Mouse (Mus musculus) right cerebral cortex, postnatal 25 days (tissue): ENCODE data around the gene Gpr87.

Source experiments
- DNase-seq: peaks from one replicate; pipeline ENCODE4 v3.0.0; 2022

Gene Gpr87

DNA sequence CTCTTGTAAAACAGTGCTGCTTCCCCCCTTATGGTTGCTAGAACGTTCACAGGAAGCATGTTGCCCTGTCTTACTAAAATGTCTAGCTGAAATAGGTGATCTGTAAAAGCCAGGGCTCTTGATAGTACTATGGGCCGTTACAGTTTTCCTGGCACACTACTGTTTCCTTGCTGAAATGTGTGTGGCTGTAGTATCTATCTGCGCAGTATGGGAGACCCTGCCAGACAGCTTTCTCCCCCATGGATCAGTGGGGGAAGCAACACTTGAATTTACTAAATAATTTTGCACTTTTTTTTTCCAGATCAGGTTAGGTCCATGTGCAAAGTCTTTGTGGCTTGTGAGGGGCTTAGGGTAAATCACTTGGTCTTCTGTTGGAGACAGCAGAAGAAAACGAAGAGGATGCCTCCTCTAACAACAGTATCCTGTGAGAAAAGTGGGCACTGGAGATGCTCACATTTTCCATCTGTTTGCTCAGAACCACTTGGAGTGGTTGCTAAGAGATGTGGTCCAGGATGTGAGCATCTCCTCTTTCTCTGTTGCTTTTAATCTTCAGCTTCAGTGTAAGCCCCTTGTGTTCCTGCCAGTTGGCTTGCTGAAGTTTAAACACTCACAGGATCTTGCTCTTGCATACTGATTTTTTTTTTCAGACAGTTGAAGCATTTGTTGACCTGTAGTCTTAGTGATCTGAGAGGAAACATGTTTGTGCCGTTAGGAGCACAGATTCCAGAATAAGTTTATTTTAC, 58.8 kb downstream of the Gpr87 start:
- DNase-seq: no peak

DNA sequence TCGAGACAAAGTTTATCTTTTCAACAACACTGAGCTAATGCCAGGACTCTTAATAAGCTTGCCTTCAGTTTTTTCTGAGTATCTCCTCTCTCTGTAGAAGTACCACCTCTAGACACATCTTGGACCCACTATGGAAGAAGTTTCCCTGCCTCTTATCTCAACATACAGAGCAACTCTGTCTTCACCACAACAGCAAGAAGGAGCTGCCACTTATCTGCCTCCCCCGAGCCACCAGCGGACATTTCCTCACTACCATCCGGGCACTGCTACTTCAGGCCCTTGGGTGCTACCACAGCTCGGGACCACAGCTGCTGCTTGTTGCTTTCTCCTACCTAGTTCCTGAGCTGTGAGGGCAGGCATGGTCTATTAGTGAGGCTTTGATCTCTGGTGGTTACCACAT, 61.7 kb downstream of the Gpr87 start:
- DNase-seq: no peak

- no peak for DNase-seq
Observed at GRCm38 (mm10) chr3:59131966-59132365, 62.9 kb downstream of the Gpr87 start.

DNA sequence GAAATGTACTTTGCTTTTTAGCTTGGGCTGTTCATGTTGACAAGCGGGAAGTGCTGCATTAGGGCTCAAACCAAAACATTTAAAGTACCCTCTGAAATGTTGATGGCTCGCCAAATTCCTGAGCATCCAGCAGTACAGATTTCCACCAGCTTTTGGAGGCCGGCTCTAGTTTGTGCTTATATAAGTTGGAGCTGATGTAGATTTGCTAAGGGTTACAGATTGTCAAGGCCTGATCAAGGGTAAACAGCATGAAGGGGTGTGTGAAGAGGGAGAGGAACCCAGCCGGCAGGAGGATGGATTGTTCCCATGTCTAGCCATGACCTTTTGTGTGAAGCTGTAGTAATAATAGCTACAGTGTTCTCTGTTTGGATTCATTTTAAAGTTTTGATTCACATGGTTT, 63.8 kb downstream of the Gpr87 start:
- no peak for DNase-seq

DNA sequence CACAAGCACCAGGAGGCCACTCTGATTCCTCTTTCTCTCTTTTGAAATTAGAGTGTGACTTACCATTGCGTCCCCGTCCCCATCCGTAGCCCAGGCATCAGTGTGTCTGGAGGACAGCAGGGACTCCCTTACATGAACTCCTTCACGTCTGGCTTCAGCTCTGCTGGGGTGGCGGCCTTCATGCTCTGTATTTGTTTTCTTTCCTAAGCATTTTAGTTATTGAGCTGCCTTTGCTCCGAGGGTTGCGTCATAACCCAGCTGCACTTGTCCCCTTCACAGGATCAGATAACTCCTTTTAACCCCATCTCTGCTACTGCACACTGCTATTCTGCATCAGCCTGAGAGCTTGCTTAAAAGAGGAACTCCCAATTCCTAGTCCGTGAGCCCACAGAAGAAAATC, 64.5 kb downstream of the Gpr87 start:
- DNase-seq: no peak

DNA sequence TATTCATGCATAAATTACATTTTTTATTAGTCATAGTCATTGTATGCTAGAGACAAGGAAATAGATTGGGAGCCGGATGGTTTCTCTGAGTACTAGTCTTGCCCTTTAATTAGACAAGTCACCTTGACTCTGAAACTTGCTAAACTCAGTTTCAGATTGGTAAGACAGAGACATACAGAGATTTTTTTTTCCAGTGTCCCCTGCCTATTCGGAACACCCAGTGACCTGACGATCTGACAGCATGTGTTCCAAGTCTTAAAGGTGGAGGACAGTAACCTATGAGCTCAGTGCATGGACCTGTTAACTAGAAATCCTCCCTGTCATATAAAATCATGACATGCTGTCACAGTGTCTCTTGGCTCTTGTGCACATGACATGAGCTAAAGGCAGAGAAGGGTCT, 65.4 kb downstream of the Gpr87 start:
- DNase-seq: no peak
